Mouse (Mus musculus): ENCODE results near the gene 0610010F05Rik.

DNA sequence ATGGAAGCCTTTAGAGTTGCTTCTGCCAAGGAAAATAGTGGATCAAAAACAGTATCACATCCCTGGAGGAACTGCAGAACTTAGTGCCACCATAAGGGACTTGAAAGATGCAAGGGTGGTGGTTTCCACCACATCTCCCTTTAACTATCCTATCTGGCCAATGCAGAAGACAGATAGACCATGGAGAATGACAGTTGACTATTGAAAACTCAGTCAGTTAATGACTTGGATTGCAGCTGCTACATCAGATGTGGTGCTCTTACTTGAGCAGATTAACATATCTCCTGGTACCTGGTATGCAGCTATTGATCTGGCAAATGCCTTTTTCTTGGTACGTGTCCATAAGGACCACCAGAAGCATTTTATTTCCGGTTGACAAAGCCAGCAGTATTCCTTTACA lies 96.0 kb downstream of the 0610010F05Rik start:
- no peak for TF ChIP-seq POLR2A (IDR thresholded peaks at IDR 0.05; ENCODE audit: extremely low read depth, insufficient read depth, low read length)
- TF ChIP-seq CTCF (IDR thresholded peaks at IDR 0.05; ENCODE audit: extremely low read depth, insufficient read depth, low read length), result no peak
